Mouse (Mus musculus): ENCODE measurements around the gene Lin7a. TPM values are rescaled to one million over a fixed set of nuclear protein-coding genes. Genes with fewer than 3 reads are reported as not detected.

Gene Lin7a
- polyA plus RNA-seq, 1 experiment: not detected

- H3K4me1 ChIP-seq (ENCODE audit: control insufficient read depth, insufficient read depth, low read length): no peaks in the 10 kb centered on the region
- TF ChIP-seq CTCF (IDR thresholded peaks at IDR 0.05; ENCODE audit: insufficient read depth, low read length) (no peak), POLR2A (IDR thresholded peaks at IDR 0.05; ENCODE audit: borderline replicate concordance, extremely low read depth, low read depth, low read length) (no peak)
- DNase-seq: no peak
- WGBS: 57% methylated on average over 5 of the region's 5 CpGs
- no peak overlapping the region for H3K4me3 ChIP-seq (replicated peaks; ENCODE audit: extremely low read depth, low read depth, low read length)
Observed at GRCm38 (mm10) chr10:107228776-107229175, 42.7 kb upstream of the Lin7a start.

DNA sequence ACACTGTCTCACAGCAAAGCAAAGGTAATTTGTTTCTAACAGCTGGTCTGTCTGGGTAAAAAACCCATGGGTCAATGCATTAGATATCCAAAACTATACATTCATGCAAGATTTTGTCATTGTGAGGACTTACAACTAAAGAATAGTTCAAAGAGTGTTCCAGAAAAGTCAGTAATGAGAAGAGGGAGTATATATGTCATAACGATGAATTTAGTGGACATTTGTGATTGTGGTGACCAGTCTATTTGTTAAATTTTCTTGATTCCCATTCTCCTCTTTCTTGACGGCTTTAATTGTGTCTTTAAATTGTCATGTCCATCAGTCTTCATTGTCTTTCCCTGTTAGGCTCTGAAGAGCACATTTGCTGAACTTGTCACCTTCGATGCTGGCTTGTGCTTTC is 42.1 kb upstream of the Lin7a start:
- DNase-seq: no peak
- TF ChIP-seq POLR2A (IDR thresholded peaks at IDR 0.05; ENCODE audit: borderline replicate concordance, extremely low read depth, low read depth, low read length) (no peak), CTCF (IDR thresholded peaks at IDR 0.05; ENCODE audit: insufficient read depth, low read length) (no peak)
- no peak overlapping the region for H3K4me3 ChIP-seq (replicated peaks; ENCODE audit: extremely low read depth, low read depth, low read length)
- WGBS: 73% methylated on average over 3 of the region's 3 CpGs
- no peaks in the 10 kb centered on the region for H3K4me1 ChIP-seq (ENCODE audit: control insufficient read depth, insufficient read depth, low read length)

DNA sequence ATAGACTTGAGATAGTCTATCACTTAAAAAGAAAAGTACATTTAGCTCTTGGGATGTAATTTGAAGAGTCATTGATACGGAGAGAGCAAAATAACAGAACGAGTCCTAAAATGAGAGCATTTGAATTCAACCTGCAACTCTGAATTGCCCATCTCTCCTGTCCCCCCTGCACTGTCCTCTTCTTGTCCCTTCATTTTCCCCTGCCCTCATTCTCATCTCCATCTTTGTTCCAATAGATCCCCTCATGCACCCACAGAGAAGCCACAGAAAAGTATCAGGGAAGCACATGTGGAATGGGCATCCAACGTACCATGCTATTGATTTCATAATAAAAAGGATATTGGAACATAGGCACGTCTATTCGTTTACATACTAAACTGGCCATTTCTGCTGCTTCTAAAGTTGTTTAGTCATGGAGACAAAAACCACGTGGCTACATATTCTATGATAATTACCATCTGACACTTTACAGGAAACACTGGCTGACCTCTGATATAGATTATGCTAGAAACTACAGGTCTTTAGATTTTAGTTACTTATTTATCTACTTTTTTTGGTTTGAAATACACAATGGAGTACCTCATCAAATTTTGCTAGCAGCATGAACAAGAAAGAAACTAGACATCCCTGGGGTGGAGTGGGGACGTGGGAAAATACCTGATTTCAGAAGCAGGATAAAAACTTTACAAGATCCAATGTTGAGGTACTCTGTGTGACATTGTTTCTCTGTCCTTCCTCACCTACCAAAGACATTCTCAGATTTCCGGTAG is 41.2 kb upstream of the Lin7a start:
- H3K4me1 ChIP-seq (ENCODE audit: control insufficient read depth, insufficient read depth, low read length): no peaks in the 10 kb centered on the region
- 69% methylated on average over 8 of the region's 8 CpGs for WGBS
- no peak overlapping the region for H3K4me3 ChIP-seq (replicated peaks; ENCODE audit: extremely low read depth, low read depth, low read length)
- TF ChIP-seq CTCF (IDR thresholded peaks at IDR 0.05; ENCODE audit: insufficient read depth, low read length) (no peak), POLR2A (IDR thresholded peaks at IDR 0.05; ENCODE audit: borderline replicate concordance, extremely low read depth, low read depth, low read length) (no peak)
- no peak for DNase-seq

DNA sequence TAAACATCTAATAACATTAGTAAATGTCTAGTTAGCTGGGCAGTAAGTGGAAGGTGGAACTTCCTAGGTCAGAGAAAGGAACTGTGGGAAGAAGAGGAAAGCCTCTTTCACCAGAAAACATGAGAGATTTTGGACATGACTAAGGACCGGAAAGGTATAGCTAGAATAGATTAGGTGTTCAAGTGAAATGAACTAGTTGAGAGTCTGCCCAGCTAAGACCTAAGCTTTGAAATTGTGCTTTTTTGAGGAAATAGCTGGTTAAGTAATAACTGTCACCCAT is 40.7 kb upstream of the Lin7a start:
- 97% methylated on average over 1 of the region's 1 CpGs for WGBS
- no peak for DNase-seq
- TF ChIP-seq CTCF (IDR thresholded peaks at IDR 0.05; ENCODE audit: insufficient read depth, low read length) (no peak), POLR2A (IDR thresholded peaks at IDR 0.05; ENCODE audit: borderline replicate concordance, extremely low read depth, low read depth, low read length) (no peak)
- H3K4me3 ChIP-seq (replicated peaks; ENCODE audit: extremely low read depth, low read depth, low read length): no peak overlapping the region
- no peaks in the 10 kb centered on the region for H3K4me1 ChIP-seq (ENCODE audit: control insufficient read depth, insufficient read depth, low read length)

DNA sequence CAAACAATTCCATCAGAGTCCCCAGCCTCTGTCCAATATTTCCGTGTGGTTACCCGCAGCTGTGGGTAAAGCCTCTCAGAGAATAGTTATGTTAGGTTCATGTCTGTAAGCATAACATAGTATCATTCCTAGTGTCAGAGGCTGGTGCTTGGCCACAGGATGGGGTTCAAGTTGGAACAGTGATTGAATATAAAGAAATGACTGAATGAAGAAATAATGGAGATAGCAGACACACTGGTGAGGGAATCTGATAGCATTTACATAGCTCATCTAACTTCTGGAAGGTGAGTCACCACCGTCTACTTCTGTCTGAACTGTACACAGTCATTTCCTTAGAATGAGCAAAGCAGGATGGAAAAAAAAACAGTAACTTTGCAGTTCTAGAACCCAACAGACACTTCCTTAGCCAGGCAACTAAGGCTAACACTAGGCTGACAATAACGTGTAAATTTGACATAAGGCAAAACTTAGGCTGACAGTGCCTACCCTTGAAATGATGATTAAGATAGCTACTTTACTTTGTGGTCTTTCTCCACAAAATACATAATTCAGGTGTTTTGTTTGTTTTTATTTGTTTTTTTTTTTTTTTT is 40.0 kb upstream of the Lin7a start:
- no peak overlapping the region for H3K4me3 ChIP-seq (replicated peaks; ENCODE audit: extremely low read depth, low read depth, low read length)
- WGBS: 69% methylated on average over 4 of the region's 4 CpGs
- TF ChIP-seq POLR2A (IDR thresholded peaks at IDR 0.05; ENCODE audit: borderline replicate concordance, extremely low read depth, low read depth, low read length) (no peak), CTCF (IDR thresholded peaks at IDR 0.05; ENCODE audit: insufficient read depth, low read length) (no peak)
- DNase-seq: no peak
- no peaks in the 10 kb centered on the region for H3K4me1 ChIP-seq (ENCODE audit: control insufficient read depth, insufficient read depth, low read length)

GRCm38 (mm10) chr10:107232491-107233110 is 38.9 kb upstream of the Lin7a start:
- H3K4me3 ChIP-seq (replicated peaks; ENCODE audit: extremely low read depth, low read depth, low read length): no peak overlapping the region
- 91% methylated on average over 2 of the region's 2 CpGs for WGBS
- TF ChIP-seq CTCF (IDR thresholded peaks at IDR 0.05; ENCODE audit: insufficient read depth, low read length) (no peak), POLR2A (IDR thresholded peaks at IDR 0.05; ENCODE audit: borderline replicate concordance, extremely low read depth, low read depth, low read length) (no peak)
- H3K4me1 ChIP-seq (ENCODE audit: control insufficient read depth, insufficient read depth, low read length): no peaks in the 10 kb centered on the region
- no peak for DNase-seq

DNA sequence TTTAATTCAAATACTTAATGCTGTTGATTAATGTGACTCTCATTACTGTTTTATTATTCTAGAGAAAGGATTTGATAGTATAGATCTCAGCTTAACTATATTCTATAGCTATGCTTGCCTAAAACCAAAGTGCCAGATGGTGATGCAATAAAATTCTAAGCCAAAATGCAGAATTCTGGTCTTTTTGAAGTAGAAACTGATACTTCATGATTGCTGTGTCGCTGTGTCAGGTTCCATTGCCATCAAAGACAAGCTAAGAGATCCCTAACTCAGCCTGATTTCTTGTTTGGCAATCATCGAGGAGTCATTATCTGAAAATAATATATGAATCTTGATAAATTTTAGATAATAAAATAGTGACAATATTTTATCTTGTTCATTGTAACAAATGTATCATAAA is 38.3 kb upstream of the Lin7a start:
- no peak for TF ChIP-seq POLR2A (IDR thresholded peaks at IDR 0.05; ENCODE audit: borderline replicate concordance, extremely low read depth, low read depth, low read length)
- TF ChIP-seq CTCF (IDR thresholded peaks at IDR 0.05; ENCODE audit: insufficient read depth, low read length): no peak
- Histone ChIP-seq H3K4me3 (replicated peaks; ENCODE audit: extremely low read depth, low read depth, low read length) (no peak overlapping the region), H3K4me1 (ENCODE audit: control insufficient read depth, insufficient read depth, low read length) (no peaks in the 10 kb centered on the region)
- no peak for DNase-seq
- 78% methylated on average over 2 of the region's 2 CpGs for WGBS

GRCm38 (mm10) chr10:107233825-107234224 is 37.7 kb upstream of the Lin7a start:
- DNase-seq: no peak
- no peaks in the 10 kb centered on the region for H3K4me1 ChIP-seq (ENCODE audit: control insufficient read depth, insufficient read depth, low read length)
- no peak for TF ChIP-seq POLR2A (IDR thresholded peaks at IDR 0.05; ENCODE audit: borderline replicate concordance, extremely low read depth, low read depth, low read length)
- TF ChIP-seq CTCF (IDR thresholded peaks at IDR 0.05; ENCODE audit: insufficient read depth, low read length): no peak
- 83% methylated on average over 4 of the region's 4 CpGs for WGBS
- H3K4me3 ChIP-seq (replicated peaks; ENCODE audit: extremely low read depth, low read depth, low read length): no peak overlapping the region

DNA sequence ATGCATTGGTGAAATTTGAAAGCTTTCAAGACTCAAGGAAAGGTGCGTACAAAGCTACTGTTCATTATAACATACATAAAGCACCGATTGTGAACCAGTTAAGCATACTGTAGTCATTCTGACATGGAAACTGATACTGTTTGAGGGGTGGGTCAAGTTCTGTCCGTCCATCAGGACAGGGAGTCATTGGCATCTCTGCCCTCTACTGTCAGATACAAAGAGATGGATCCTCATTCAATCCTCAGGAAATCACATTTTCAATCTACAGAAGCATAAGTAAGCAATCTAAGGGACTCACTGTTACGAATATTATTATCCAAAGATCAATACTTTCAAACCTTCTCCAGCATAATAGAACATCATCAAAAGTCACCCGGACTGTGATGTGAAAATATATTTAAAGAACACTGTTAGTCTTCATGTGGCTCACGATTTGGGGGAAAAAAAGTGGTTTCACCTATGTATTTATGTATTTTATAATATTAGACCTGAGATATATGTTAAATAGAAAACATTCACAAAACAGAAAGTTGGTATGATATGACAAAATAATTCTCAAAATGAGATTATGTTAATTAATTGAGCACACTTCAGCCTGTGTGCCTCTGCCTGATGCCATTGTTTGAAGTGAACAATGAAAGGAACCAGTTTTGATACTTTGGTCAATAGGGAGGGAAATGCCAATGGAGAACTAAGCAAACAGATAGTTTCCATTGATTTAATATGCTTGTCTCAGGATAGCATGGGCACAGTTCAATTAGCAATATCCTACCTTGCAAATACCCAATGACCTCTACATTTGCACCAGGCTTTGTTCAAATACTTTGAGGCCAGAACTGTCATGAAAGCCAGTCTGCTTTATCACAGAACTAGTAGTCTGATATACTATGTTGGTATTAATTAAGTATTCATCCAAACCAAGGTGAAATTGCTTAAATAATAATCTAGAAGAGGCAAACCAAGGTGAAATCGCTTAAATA is 36.8 kb upstream of the Lin7a start:
- TF ChIP-seq CTCF (IDR thresholded peaks at IDR 0.05; ENCODE audit: insufficient read depth, low read length) (no peak), POLR2A (IDR thresholded peaks at IDR 0.05; ENCODE audit: borderline replicate concordance, extremely low read depth, low read depth, low read length) (no peak)
- H3K4me1 ChIP-seq (ENCODE audit: control insufficient read depth, insufficient read depth, low read length): no peaks in the 10 kb centered on the region
- 76% methylated on average over 7 of the region's 7 CpGs for WGBS

More for the DNA sequence above, 36.8 kb upstream of the Lin7a start:
- H3K4me3 ChIP-seq (replicated peaks; ENCODE audit: extremely low read depth, low read depth, low read length): no peak overlapping the region
- no peak for DNase-seq

Measured in lung, adult 2 months (tissue).